Mouse (Mus musculus): ENCODE measurements at regions not wholly inside any gene's neighbourhood (a gene's known extent, or its start where the extent isn't known, plus 50 kb on each side); places are given as distances from the start of the nearest gene placed in this dataset.

GRCm38 (mm10) chr17:51937707-51938106 is 104.6 kb upstream of the Satb1 start:
- ATAC-seq (replicated peaks in 1 of 2; ENCODE audit: insufficient read depth in 1 of 2, low FRiP score in 2 of 2, low TSS enrichment in 1 of 2, low read depth in 1 of 2, poor library complexity in 2 of 2, severe bottlenecking in 2 of 2) = peak in 1 of 2 experiments; percentile 42; a peak in 2 of 4 replicates

GRCm38 (mm10) chr17:51936071-51936470 is 103.0 kb upstream of the Satb1 start:
- ATAC-seq (replicated peaks in 1 of 2; ENCODE audit: insufficient read depth in 1 of 2, low FRiP score in 2 of 2, low TSS enrichment in 1 of 2, low read depth in 1 of 2, poor library complexity in 2 of 2, severe bottlenecking in 2 of 2) = no peak

- peak; percentile 60 to 62; a peak in 3 of 4 replicates for ATAC-seq (replicated peaks in 1 of 2; ENCODE audit: insufficient read depth in 1 of 2, low FRiP score in 2 of 2, low TSS enrichment in 1 of 2, low read depth in 1 of 2, poor library complexity in 2 of 2, severe bottlenecking in 2 of 2)
These were observed 93.3 kb upstream of the Satb1 start for GRCm38 (mm10) chr17:51926392-51926791.

GRCm38 (mm10) chr17:51907031-51907430 is 73.9 kb upstream of the Satb1 start:
- ATAC-seq (replicated peaks in 1 of 2; ENCODE audit: insufficient read depth in 1 of 2, low FRiP score in 2 of 2, low TSS enrichment in 1 of 2, low read depth in 1 of 2, poor library complexity in 2 of 2, severe bottlenecking in 2 of 2) = no peak

GRCm38 (mm10) chr17:51906418-51906817 is 73.3 kb upstream of the Satb1 start:
- no peak for ATAC-seq (replicated peaks in 1 of 2; ENCODE audit: insufficient read depth in 1 of 2, low FRiP score in 2 of 2, low TSS enrichment in 1 of 2, low read depth in 1 of 2, poor library complexity in 2 of 2, severe bottlenecking in 2 of 2)

GRCm38 (mm10) chr17:51903885-51904284 is 70.8 kb upstream of the Satb1 start:
- ATAC-seq (replicated peaks in 1 of 2; ENCODE audit: insufficient read depth in 1 of 2, low FRiP score in 2 of 2, low TSS enrichment in 1 of 2, low read depth in 1 of 2, poor library complexity in 2 of 2, severe bottlenecking in 2 of 2) = peak; percentile 48 to 53; a peak in 3 of 4 replicates

GRCm38 (mm10) chr17:51899376-51899775 is 66.3 kb upstream of the Satb1 start:
- peak in 1 of 2 experiments; percentile 37; a peak in 1 of 4 replicates for ATAC-seq (replicated peaks in 1 of 2; ENCODE audit: insufficient read depth in 1 of 2, low FRiP score in 2 of 2, low TSS enrichment in 1 of 2, low read depth in 1 of 2, poor library complexity in 2 of 2, severe bottlenecking in 2 of 2)

- ATAC-seq (replicated peaks in 1 of 2; ENCODE audit: insufficient read depth in 1 of 2, low FRiP score in 2 of 2, low TSS enrichment in 1 of 2, low read depth in 1 of 2, poor library complexity in 2 of 2, severe bottlenecking in 2 of 2) = no peak
These were observed 63.1 kb upstream of the Satb1 start for GRCm38 (mm10) chr17:51896160-51896559.

- no peak for ATAC-seq (replicated peaks in 1 of 2; ENCODE audit: insufficient read depth in 1 of 2, low FRiP score in 2 of 2, low TSS enrichment in 1 of 2, low read depth in 1 of 2, poor library complexity in 2 of 2, severe bottlenecking in 2 of 2)
These were observed 61.2 kb upstream of the Satb1 start for GRCm38 (mm10) chr17:51894278-51894677.

- ATAC-seq (replicated peaks in 1 of 2; ENCODE audit: insufficient read depth in 1 of 2, low FRiP score in 2 of 2, low TSS enrichment in 1 of 2, low read depth in 1 of 2, poor library complexity in 2 of 2, severe bottlenecking in 2 of 2) = no peak
These were observed 59.8 kb upstream of the Satb1 start for GRCm38 (mm10) chr17:51892856-51893255.

GRCm38 (mm10) chr17:51892159-51892558 is 59.1 kb upstream of the Satb1 start:
- ATAC-seq (replicated peaks in 1 of 2; ENCODE audit: insufficient read depth in 1 of 2, low FRiP score in 2 of 2, low TSS enrichment in 1 of 2, low read depth in 1 of 2, poor library complexity in 2 of 2, severe bottlenecking in 2 of 2) = no peak
